Mouse (Mus musculus): ENCODE measurements around the gene Zc3h7b.

The Zc3h7b gene

GRCm38 (mm10) chr15:81761959-81762358, 17.1 kb downstream of the Zc3h7b start:
- ChIA-PET CTCF (interaction anchor here (0.6 to 2.2 kb wide), 23 partner anchors 8 to 364 kb away, joined by 3 to 9 read pairs (median 4); partner anchors contain the start of gene Polr3h (in 1 of the 4)), POLR2A (interaction anchor here in 3 of 4 experiments (0.6 to 1.7 kb wide), 9 partner anchors 10 to 1409 kb away, joined by 3 to 6 read pairs (median 3); partner anchors contain the start of genes Polr3h (in 1 of the 3), Rangap1 (in 1 of the 3) and Zc3h7b (in 1 of the 3))

- POLR2A ChIA-PET = interaction anchor here in 1 of 4 experiments (1.1 to 1.5 kb wide), 2 partner anchors 9 to 11 kb away, joined by 3 to 4 read pairs; no protein-coding TSS in a partner anchor
- CTCF ChIA-PET = no interaction called here
Observed at GRCm38 (mm10) chr15:81764573-81764972, 19.7 kb downstream of the Zc3h7b start.

GRCm38 (mm10) chr15:81765651-81766050, 20.8 kb downstream of the Zc3h7b start:
- ChIA-PET POLR2A (interaction anchor here in 2 of 4 experiments (0.6 to 1.3 kb wide), 2 partner anchors 19 to 195 kb away, joined by 3 to 4 read pairs; partner anchors contain the start of gene Pmm1 (in 1 of the 2)), CTCF (no interaction called here)

GRCm38 (mm10) chr15:81766439-81766838, 21.6 kb downstream of the Zc3h7b start:
- CTCF ChIA-PET = interaction anchor here in 1 of 4 experiments (0.6 to 1.0 kb wide), 2 partner anchors 22 to 57 kb away, joined by 3 to 4 read pairs; no protein-coding TSS in a partner anchor
- POLR2A ChIA-PET = interaction anchor here in 3 of 4 experiments (0.6 to 1.5 kb wide), 4 partner anchors 14 to 195 kb away, joined by 3 to 4 read pairs (median 3); partner anchors contain the start of gene Pmm1 (in 1 of the 3)

GRCm38 (mm10) chr15:81769037-81769436, 24.2 kb downstream of the Zc3h7b start:
- CTCF ChIA-PET = interaction anchor here in 3 of 4 experiments (0.5 to 1.4 kb wide), 8 partner anchors 24 to 292 kb away, joined by 3 to 6 read pairs (median 4); partner anchors contain the start of gene Zc3h7b (in 1 of the 3)
- POLR2A ChIA-PET = interaction anchor here in 3 of 4 experiments (0.6 to 1.6 kb wide), 14 partner anchors 13 to 369 kb away, joined by 3 to 6 read pairs (median 3); partner anchors contain the start of genes Aco2 (in 1 of the 3), Phf5a (in 1 of the 3), St13 (in 1 of the 3) and Xpnpep3 (in 1 of the 3)

GRCm38 (mm10) chr15:81772431-81773120, 27.7 kb downstream of the Zc3h7b start:
- ChIA-PET POLR2A (interaction anchor here (0.6 to 2.8 kb wide), 20 partner anchors 9 to 304 kb away, joined by 3 to 10 read pairs (median 3); partner anchors contain the start of genes Csdc2 (in 1 of the 4) and Tob2 (in 1 of the 4)), CTCF (interaction anchor here in 2 of 4 experiments (0.8 to 2.1 kb wide), 8 partner anchors 10 to 473 kb away, joined by 3 to 7 read pairs (median 3); partner anchors contain the start of gene Pmm1 (in 1 of the 2))

- ChIA-PET POLR2A (interaction anchor here in 2 of 4 experiments (0.6 to 2.8 kb wide), 7 partner anchors 11 to 544 kb away, joined by 3 to 10 read pairs (median 3); no protein-coding TSS in a partner anchor), CTCF (interaction anchor here in 1 of 4 experiments (0.6 kb wide), 1 partner anchor 152 kb away, joined by 7 read pairs; no protein-coding TSS in a partner anchor)
Observed at GRCm38 (mm10) chr15:81774505-81775171, 29.8 kb downstream of the Zc3h7b start.

GRCm38 (mm10) chr15:81776631-81777422, 32.0 kb downstream of the Zc3h7b start:
- CTCF ChIA-PET = interaction anchor here in 1 of 4 experiments (1.2 kb wide), 1 partner anchor 180 kb away, joined by 3 read pairs; no protein-coding TSS in a partner anchor
- POLR2A ChIA-PET = interaction anchor here in 2 of 4 experiments (0.5 to 2.0 kb wide), 4 partner anchors 13 to 67 kb away, joined by 3 to 6 read pairs (median 3); no protein-coding TSS in a partner anchor

- ChIA-PET POLR2A (interaction anchor here (0.5 to 2.1 kb wide), 10 partner anchors 9 to 582 kb away, joined by 3 to 8 read pairs (median 4); no protein-coding TSS in a partner anchor), CTCF (interaction anchor here in 1 of 4 experiments (1.1 to 2.0 kb wide), 3 partner anchors 20 to 82 kb away, joined by 3 to 5 read pairs (median 4); no protein-coding TSS in a partner anchor)
Observed at GRCm38 (mm10) chr15:81781816-81782215, 37.0 kb downstream of the Zc3h7b start.

GRCm38 (mm10) chr15:81784762-81785161, 39.9 kb downstream of the Zc3h7b start:
- POLR2A ChIA-PET = interaction anchor here in 3 of 4 experiments (0.6 to 1.7 kb wide), 8 partner anchors 14 to 158 kb away, joined by 3 to 6 read pairs (median 3); partner anchors contain the start of gene Tef (in 1 of the 3)
- CTCF ChIA-PET = interaction anchor here in 2 of 4 experiments (0.6 to 1.2 kb wide), 2 partner anchors 16 to 709 kb away, joined by 3 to 5 read pairs; no protein-coding TSS in a partner anchor

GRCm38 (mm10) chr15:81785701-81786100, 40.8 kb downstream of the Zc3h7b start:
- CTCF ChIA-PET = interaction anchor here in 2 of 4 experiments (0.7 to 1.2 kb wide), 2 partner anchors 15 to 102 kb away, joined by 3 read pairs; no protein-coding TSS in a partner anchor

GRCm38 (mm10) chr15:81787525-81787924, 42.7 kb downstream of the Zc3h7b start:
- POLR2A ChIA-PET = interaction anchor here in 1 of 4 experiments (0.7 to 2.1 kb wide), 6 partner anchors 9 to 57 kb away, joined by 3 to 10 read pairs (median 4); partner anchors contain the start of gene Tef
- CTCF ChIA-PET = interaction anchor here in 2 of 4 experiments (1.2 to 1.4 kb wide), 3 partner anchors 21 to 48 kb away, joined by 3 to 4 read pairs (median 4); no protein-coding TSS in a partner anchor

More at GRCm38 (mm10) chr15:81785701-81786100, 40.8 kb downstream of the Zc3h7b start:
- POLR2A ChIA-PET = interaction anchor here in 3 of 4 experiments (0.6 to 1.9 kb wide), 6 partner anchors 16 to 195 kb away, joined by 3 to 6 read pairs (median 4); partner anchors contain the start of genes 1700029P11Rik (in 1 of the 3) and Tef (in 1 of the 3)

GRCm38 (mm10) chr15:81792444-81792843, 47.6 kb downstream of the Zc3h7b start:
- ChIA-PET POLR2A (interaction anchor here in 2 of 4 experiments (0.5 to 3.3 kb wide), 19 partner anchors 10 to 1192 kb away, joined by 3 to 25 read pairs (median 3); partner anchors contain the start of genes Tef (in 2 of the 2), Phf5a (in 1 of the 2), Rangap1 (in 1 of the 2) and Zc3h7b (in 1 of the 2)), CTCF (interaction anchor here in 3 of 4 experiments (0.6 to 1.5 kb wide), 5 partner anchors 10 to 126 kb away, joined by 3 to 4 read pairs (median 4); no protein-coding TSS in a partner anchor)

GRCm38 (mm10) chr15:81796228-81796627, 51.4 kb downstream of the Zc3h7b start:
- CTCF ChIA-PET = interaction anchor here (0.6 to 3.2 kb wide), 20 partner anchors 9 to 440 kb away, joined by 3 to 14 read pairs (median 3); partner anchors contain the start of gene Csdc2 (in 1 of the 4)

GRCm38 (mm10) chr15:81797861-81798260, 53.0 kb downstream of the Zc3h7b start:
- ChIA-PET POLR2A (interaction anchor here in 2 of 4 experiments (0.6 to 1.3 kb wide), 2 partner anchors 11 to 86 kb away, joined by 3 to 5 read pairs; no protein-coding TSS in a partner anchor), CTCF (no interaction called here)

More at GRCm38 (mm10) chr15:81796228-81796627, 51.4 kb downstream of the Zc3h7b start:
- POLR2A ChIA-PET = interaction anchor here in 3 of 4 experiments (0.8 to 1.8 kb wide), 7 partner anchors 8 to 117 kb away, joined by 3 to 14 read pairs (median 4); no protein-coding TSS in a partner anchor

GRCm38 (mm10) chr15:81798421-81798820, 53.6 kb downstream of the Zc3h7b start:
- CTCF ChIA-PET = interaction anchor here in 1 of 4 experiments (0.6 kb wide), 1 partner anchor 332 kb away, joined by 4 read pairs; the partner anchor contains the start of gene Rbx1
- POLR2A ChIA-PET = interaction anchor here in 2 of 4 experiments (0.6 to 1.6 kb wide), 3 partner anchors 11 to 86 kb away, joined by 3 to 5 read pairs (median 3); no protein-coding TSS in a partner anchor

Data from embryonic stem cell, embryonic (primary cell).